Mouse (Mus musculus): ENCODE data around the gene Mocs3. TPM values are rescaled to one million over a fixed set of nuclear protein-coding genes. Genes with fewer than 3 reads are reported as not detected.
A peak's percentile ranks its signal among the peaks of the same experiment; 100 is the strongest.

Gene Mocs3
- total and polyA plus RNA-seq, 2 experiments from 2014 or later = 3.8 to 6.0 TPM

DNA sequence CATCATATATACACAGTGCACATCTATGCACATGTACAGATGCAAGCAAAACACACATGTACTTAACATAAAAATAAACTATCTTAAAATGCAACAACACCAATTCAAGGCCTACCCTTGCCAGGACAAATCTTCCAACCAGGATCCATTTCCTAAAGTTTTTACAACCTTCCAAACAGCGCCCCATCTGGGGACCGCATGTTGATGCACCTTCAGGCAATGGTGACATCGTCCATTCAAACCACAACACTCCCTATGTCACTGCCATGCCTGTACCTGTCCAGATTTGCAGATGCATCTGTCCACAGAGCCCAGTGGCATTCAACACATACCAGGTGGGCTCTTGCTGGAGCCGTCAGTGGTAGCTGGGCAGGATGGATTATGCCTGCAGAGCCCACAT is 12.9 kb downstream of the Mocs3 start:
- Histone ChIP-seq H3K27ac (ENCODE audit: low read depth) (no peak overlapping the region), H3K9ac (replicated peaks; ENCODE audit: low read depth, low read length) (no peak overlapping the region), H3K4me1 (ENCODE audit: control insufficient read depth, insufficient read depth) (no peaks in the 10 kb centered on the region), H3K4me3 (ENCODE audit: low read depth, low read length) (no peak overlapping the region), H3K27me3 (ENCODE audit: control insufficient read depth, insufficient read depth, low read length) (0 out of 2 replicates have a peak, but pooled peaks cover 5% of the 10 kb centered on the region), H3K36me3 (replicated peaks; ENCODE audit: control insufficient read depth, insufficient read depth, low read length) (no peaks in the 10 kb centered on the region), H3K4me2 (ENCODE audit: low read depth, low read length) (no peak overlapping the region), H3K9me3 (replicated peaks; ENCODE audit: control insufficient read depth, low read length) (0 out of 2 replicates have a peak, but pooled peaks cover 7% of the 10 kb centered on the region)
- no peak for TF ChIP-seq EP300 (IDR thresholded peaks at IDR 0.05; ENCODE audit: low read depth)
- ATAC-seq (ENCODE audit: insufficient read depth, low read depth) (no peak), DNase-seq (ENCODE audit: low spot score) (no peak)
- WGBS = 70% methylated on average over 4 of the region's 4 CpGs

DNA sequence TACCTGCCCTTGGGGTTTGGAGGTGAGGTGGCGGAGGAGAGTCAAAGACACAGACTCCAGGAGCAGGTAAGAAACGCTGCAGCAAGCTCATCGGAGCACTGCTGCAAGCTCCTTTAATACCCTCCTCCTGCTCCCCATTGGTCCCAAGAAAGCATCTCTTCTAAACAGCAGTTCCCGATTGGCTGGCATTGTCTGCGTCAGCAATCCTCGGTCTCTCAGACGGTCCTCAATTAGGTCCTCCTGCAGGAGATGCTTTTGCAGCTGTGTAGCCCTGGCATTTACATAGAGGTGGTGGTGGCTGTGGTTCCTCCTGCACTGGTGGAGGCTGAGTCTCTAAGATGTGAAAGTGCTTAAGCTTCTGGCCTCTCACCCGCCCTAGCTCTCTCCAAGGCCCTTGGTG is 15.1 kb downstream of the Mocs3 start:
- 27% methylated on average over 8 of the region's 8 CpGs for WGBS
- DNase-seq (ENCODE audit: low spot score) (no peak), ATAC-seq (ENCODE audit: insufficient read depth, low read depth) (no peak)
- TF ChIP-seq CTCF (IDR thresholded peaks at IDR 0.05; ENCODE audit: low read depth) = no peak
- TF ChIP-seq EP300 (IDR thresholded peaks at IDR 0.05; ENCODE audit: low read depth) = no peak
- Histone ChIP-seq H3K9ac (replicated peaks; ENCODE audit: low read depth, low read length) (no peak overlapping the region), H3K4me2 (ENCODE audit: low read depth, low read length) (no peak overlapping the region), H3K4me1 (ENCODE audit: control insufficient read depth, insufficient read depth) (no peaks in the 10 kb centered on the region), H3K27ac (ENCODE audit: low read depth) (no peak overlapping the region), H3K9me3 (replicated peaks; ENCODE audit: control insufficient read depth, low read length) (no peaks in the 10 kb centered on the region), H3K4me3 (ENCODE audit: low read depth, low read length) (no peak overlapping the region), H3K36me3 (replicated peaks; ENCODE audit: control insufficient read depth, insufficient read depth, low read length) (no peaks in the 10 kb centered on the region), H3K27me3 (ENCODE audit: control insufficient read depth, insufficient read depth, low read length) (0 out of 2 replicates have a peak, but pooled peaks cover 6% of the 10 kb centered on the region)

DNA sequence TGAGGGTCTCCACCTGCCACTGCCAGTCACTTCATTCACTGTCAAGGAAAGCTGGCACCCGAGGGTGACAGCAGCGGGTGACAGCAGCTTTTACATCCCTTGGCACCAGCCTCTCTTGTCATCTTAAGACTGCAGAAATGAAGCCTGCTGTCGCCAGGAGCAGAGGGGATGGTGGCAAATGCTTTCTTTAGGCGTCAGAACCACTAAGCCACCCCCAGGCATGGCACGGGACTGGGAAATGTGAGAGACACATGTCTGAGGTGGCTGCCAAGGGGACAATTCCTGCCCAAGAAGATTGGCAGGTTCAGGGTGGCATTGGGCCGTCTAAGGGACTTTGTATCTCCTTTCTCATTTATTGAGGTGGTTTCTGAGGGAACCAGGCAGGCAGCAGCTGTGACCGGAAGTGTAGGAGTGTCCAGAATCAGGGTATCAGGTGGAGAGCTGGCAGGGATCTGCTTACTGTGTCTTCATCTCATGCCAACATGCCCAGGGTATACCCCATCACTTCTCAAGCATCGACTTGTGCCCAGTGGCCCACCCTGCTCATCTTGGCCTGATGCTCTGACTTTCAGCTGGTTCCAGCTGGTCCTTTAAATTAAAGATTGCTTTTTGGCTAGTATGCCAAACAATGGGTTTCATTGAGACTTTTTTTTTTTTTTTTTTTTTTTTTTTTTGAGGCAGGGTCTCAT is 17.9 kb downstream of the Mocs3 start:
- Histone ChIP-seq H3K4me1 (ENCODE audit: control insufficient read depth, insufficient read depth) (no peaks in the 10 kb centered on the region), H3K9me3 (replicated peaks; ENCODE audit: control insufficient read depth, low read length) (no peaks in the 10 kb centered on the region), H3K27me3 (ENCODE audit: control insufficient read depth, insufficient read depth, low read length) (peaks cover 27% of the 10 kb centered on the region), H3K27ac (ENCODE audit: low read depth) (no peak overlapping the region), H3K4me2 (ENCODE audit: low read depth, low read length) (no peak overlapping the region), H3K4me3 (ENCODE audit: low read depth, low read length) (no peak overlapping the region), H3K9ac (replicated peaks; ENCODE audit: low read depth, low read length) (no peak overlapping the region), H3K36me3 (replicated peaks; ENCODE audit: control insufficient read depth, insufficient read depth, low read length) (no peaks in the 10 kb centered on the region)
- WGBS = 64% methylated on average over 8 of the region's 8 CpGs
- TF ChIP-seq EP300 (IDR thresholded peaks at IDR 0.05; ENCODE audit: low read depth) = no peak
- no peak for TF ChIP-seq CTCF (IDR thresholded peaks at IDR 0.05; ENCODE audit: low read depth)
- ATAC-seq (ENCODE audit: insufficient read depth, low read depth) (no peak), DNase-seq (ENCODE audit: low spot score) (no peak)

DNA sequence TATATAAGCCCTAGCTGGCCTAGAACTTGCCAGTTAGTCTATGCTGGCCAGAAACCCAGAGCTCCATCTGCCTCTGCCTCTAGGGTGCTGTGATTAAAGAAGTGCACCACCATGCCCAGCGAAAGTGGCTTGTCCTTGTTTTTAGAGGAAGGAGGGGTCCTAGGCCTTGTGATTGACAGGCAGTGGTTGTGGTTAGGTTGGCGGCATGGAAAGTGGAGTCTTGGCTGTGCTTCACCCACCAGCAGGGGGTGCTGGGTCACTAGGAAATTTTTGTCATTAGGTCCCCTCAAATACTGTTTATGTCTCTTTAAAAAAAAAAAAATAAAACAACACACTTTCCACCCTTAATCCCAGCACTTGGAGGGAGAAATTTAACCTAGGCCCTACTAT is 18.4 kb downstream of the Mocs3 start:
- no peak for DNase-seq (ENCODE audit: low spot score)
- 27% methylated on average over 2 of the region's 2 CpGs for WGBS
- H3K9ac ChIP-seq (replicated peaks; ENCODE audit: low read depth, low read length) = no peak overlapping the region
- no peaks in the 10 kb centered on the region for H3K36me3 ChIP-seq (replicated peaks; ENCODE audit: control insufficient read depth, insufficient read depth, low read length)
- no peak for ATAC-seq (ENCODE audit: insufficient read depth, low read depth)
- H3K9me3 ChIP-seq (replicated peaks; ENCODE audit: control insufficient read depth, low read length) = no peaks in the 10 kb centered on the region
- no peak overlapping the region for H3K4me3 ChIP-seq (ENCODE audit: low read depth, low read length)
- H3K27ac ChIP-seq (ENCODE audit: low read depth) = no peak overlapping the region
- no peaks in the 10 kb centered on the region for H3K4me1 ChIP-seq (ENCODE audit: control insufficient read depth, insufficient read depth)
- peaks cover 32% of the 10 kb centered on the region for H3K27me3 ChIP-seq (ENCODE audit: control insufficient read depth, insufficient read depth, low read length)
- TF ChIP-seq EP300 (IDR thresholded peaks at IDR 0.05; ENCODE audit: low read depth) (no peak), CTCF (IDR thresholded peaks at IDR 0.05; ENCODE audit: low read depth) (peak; percentile 23; the same call in 1 of the 2 replicates)
- H3K4me2 ChIP-seq (ENCODE audit: low read depth, low read length) = no peak overlapping the region

DNA sequence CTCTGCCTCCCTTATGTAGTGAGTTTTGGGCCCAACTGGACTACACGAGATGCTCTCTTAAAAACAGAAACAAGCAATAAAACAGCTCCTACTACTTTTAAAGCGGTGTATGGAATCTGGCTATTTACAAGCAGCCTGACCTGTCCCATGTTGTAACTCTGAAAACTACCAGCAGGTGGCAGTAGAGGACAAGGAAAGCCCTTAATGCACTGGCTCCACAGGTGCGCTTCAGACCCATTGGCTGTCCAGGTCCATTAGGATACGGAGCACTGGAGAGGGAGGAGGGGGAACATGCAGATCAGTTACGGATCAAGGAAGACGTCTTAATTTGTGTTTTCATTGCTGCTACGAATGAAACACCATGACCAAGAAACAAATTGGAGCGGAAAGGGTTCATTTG is 19.8 kb downstream of the Mocs3 start:
- Histone ChIP-seq H3K4me2 (ENCODE audit: low read depth, low read length) (no peak overlapping the region), H3K9ac (replicated peaks; ENCODE audit: low read depth, low read length) (no peak overlapping the region), H3K36me3 (replicated peaks; ENCODE audit: control insufficient read depth, insufficient read depth, low read length) (no peaks in the 10 kb centered on the region), H3K9me3 (replicated peaks; ENCODE audit: control insufficient read depth, low read length) (no peaks in the 10 kb centered on the region), H3K27ac (ENCODE audit: low read depth) (no peak overlapping the region), H3K27me3 (ENCODE audit: control insufficient read depth, insufficient read depth, low read length) (peaks cover 36% of the 10 kb centered on the region), H3K4me1 (ENCODE audit: control insufficient read depth, insufficient read depth) (no peaks in the 10 kb centered on the region), H3K4me3 (ENCODE audit: low read depth, low read length) (no peak overlapping the region)
- ATAC-seq (ENCODE audit: insufficient read depth, low read depth) (peak; percentile 34; the same call in 1 of the 2 replicates), DNase-seq (ENCODE audit: low spot score) (peak; percentile 45)
- TF ChIP-seq EP300 (IDR thresholded peaks at IDR 0.05; ENCODE audit: low read depth) (no peak), CTCF (IDR thresholded peaks at IDR 0.05; ENCODE audit: low read depth) (peak; percentile 87)
- 17% methylated on average over 8 of the region's 8 CpGs for WGBS
